Mouse (Mus musculus): ENCODE results near the gene Ank3.

Ank3 gene

DNA sequence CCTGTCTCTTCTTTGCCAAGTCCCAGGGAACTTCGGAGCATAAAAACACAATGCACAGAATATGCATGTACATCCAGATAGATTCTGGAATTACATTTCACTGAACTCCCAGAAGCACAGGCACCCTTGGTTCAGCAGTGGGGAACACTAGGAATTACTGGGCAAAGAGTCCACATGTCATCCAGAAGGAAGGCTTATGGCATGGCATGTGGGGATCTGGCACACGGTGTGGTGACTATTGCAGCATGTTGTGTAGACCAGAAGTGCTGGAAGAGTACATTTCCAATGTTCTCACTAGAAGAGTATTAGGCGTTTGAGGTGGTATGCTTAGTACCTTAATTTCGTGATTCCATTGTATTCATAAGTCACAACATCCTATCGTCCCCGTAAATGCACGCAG is 422.7 kb downstream of the Ank3 start:
- DNase-seq (ENCODE audit: low read depth, low spot score) = peak; percentile 64

DNA sequence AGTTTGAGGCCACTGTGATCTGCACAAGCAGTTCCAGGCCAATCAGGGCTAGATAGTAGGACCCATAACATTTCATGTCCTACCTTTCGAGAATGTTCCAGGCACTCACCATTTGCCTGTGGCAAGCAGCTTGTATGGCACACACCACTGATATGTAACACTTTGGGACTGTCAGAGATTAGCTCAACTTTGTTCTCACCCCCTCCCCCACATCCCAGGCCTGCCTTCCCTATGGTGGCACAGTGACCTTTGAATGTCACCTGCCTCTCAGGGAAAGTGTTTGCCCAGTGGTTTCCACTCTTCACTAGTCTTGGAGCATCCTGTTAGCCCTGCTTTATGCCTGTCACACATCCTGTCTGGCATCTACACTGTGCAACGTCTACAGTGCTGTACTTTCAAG is 430.2 kb downstream of the Ank3 start:
- DNase-seq (ENCODE audit: low read depth, low spot score) = no peak

DNA sequence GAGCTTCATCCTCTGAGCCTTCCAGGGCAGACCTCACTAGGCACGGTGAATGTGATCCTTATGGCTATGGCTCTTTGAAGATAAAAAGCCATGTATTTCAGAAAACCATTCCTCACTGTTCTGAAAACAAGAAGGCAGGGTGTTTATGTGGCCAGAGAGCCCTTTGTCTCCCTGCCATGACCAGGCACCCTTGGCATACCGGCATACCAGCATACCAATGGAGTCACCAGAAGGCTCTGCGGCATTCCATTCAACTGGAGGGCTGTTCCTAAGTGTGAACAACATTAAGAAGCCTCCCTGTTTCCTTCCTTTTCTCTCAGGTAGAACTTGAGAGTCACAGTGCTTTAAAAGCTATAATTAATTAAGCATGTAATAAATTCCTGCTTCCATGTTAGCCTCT is 430.7 kb downstream of the Ank3 start:
- no peak for DNase-seq (ENCODE audit: low read depth, low spot score)

DNA sequence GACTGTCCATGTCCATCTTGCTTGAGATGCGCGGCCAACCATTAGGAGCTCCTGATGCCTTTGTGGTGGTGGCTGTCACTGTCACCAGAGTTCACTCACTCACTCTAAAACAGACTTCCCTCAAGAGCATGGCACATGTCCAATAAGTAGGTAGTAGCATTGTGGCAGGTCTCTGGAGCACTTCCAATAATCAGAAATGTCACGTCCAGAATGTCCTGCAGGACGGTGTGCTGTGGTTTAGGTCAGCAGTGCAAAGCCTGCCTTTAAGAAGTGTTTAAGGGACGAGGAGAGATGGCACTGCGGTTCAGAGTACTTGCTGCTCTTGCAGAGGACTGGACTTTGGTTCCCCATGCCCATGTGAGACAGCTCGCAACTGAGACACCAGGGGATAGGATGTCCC is 433.0 kb downstream of the Ank3 start:
- no peak for DNase-seq (ENCODE audit: low read depth, low spot score)

DNA sequence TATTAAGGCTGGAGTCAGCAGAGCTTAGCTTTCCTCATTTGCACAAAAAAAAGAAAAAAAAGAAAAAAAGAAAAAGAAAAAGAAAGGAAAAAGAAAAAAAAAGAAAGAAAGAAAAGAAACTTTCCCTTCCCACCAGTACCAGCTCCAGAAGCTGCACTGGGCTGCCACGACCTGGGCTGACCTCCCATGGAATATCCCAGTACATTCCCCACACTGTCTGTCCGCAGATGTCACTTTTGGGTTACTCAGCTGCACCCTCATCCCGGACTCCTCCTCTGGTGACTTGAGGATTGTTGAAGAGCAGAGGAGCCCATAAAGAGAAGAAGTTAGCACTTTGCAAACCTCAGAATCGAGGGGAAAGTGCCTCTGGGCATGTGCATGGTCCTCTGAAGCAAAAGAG is 433.7 kb downstream of the Ank3 start:
- no peak for DNase-seq (ENCODE audit: low read depth, low spot score)

DNA sequence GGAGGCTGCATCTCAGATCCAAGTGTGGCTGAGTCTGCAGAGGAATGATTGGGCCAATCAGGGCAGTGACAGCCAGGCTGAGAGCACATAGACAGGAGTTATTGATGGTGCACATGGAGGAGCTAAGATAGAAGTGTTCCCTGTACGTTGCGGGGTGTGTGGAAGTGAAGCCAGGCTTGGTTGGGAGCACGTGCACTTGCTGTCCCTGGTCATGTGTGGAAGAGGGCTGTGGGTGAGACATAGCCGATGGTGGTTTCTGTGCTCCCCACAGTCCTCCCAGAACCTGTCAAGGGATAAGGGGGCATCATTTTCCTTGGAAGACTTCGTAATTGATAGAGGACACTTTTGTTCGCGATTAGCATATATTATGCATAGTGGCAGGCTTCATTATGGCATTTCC is 434.2 kb downstream of the Ank3 start:
- DNase-seq (ENCODE audit: low read depth, low spot score) = no peak

DNA sequence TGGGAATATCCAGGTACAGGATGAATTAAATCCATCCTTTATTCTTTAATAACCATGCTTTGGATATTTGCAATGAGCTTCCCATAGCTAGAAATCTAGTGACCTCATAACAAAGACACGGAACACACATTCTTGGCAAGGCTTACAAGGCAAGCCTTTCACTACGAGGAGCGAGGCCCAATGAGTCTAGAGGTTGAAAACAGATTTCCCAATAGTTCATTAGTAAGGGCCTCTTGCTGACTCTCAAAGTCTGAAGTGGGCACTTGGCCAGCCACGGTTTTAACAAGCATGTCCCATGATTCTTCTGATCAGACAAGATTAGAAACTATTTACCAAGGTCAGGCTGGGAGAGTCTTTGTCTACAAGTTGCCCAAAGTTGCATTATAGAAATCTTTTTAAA is 436.1 kb downstream of the Ank3 start:
- DNase-seq (ENCODE audit: low read depth, low spot score) = no peak

DNA sequence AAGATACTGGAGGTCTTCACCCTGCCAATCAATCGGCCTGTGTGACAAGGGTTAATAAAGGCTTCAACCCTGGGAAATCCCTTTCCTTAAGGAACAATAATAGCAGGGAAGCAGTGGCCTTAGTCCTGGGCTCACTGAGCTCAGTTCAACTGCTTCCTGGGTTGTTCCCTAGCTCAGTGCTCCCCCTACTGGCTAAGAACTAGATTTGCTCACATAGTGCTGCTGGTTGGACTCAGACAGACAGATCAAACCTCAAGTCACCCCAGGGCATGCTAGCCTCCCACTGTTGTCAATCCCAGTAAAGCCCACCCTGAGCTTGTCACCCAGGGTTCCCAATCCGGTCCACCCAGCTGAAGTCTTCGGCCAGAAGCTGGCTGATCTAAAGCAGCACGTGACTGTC is 447.2 kb downstream of the Ank3 start:
- peak; percentile 93 for DNase-seq (ENCODE audit: low read depth, low spot score)

DNA sequence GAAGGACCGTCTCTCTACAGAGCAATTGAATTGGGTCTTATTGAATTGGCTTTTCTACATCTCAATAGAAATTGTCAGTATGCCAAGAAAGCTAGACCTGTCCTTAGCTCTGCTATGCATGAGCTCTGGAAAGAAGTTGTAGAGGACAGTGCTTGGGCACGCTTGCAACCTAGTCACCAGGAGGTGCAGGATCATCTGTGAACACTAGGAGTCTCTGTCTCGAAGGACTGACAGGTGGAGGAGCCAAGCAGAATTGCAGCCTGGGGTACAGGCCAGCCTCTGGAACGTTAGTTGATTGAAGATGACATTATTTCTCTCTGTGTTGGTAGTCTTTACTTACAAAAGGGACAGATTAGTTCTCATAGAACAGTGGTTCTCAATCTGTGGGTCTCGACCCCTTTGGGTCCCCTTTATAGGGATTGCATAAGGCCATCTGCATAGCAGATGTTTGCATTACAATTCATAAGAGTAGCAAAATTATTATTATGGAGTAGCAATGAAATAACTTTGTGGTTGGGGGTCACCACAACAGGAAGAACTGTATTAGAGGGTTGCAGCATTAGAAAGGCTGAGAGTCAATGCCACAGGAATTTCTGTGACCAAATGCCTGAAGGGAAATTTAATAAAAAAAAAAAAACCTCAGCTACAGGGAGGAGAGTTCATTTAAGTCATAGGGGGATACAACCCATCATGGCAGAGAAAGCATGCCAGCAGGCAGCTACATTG is 454.0 kb downstream of the Ank3 start:
- DNase-seq (ENCODE audit: low read depth, low spot score) = peak; percentile 61

DNA sequence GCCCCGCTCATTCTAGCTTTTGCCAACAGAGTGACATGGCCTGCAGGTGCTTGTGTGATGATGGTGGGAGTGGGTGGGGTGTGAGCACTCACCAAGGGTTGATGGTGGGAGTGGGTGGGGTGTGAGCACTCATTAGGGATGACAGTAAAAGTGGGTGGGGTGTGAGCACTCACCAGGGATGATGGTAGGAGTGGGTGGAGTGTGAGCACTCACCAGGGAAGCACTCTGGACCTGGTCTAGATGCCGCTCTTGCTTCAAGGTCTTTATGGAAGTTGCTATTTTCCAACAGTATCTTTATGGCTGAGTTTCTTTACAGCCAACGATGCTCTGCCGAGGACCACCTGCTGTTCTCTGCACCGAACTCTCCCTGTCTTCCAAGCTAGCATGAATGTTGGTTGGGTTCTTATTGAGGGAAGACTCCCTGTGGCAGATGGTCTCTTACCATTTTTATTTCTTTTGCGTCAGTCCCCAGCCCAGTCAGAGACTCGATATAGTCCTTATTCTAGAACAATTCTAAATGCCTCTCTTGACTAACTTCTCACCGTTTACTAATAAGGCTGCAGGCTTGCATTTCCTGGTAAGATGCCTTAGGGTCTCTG is 456.1 kb downstream of the Ank3 start:
- peak; percentile 77 for DNase-seq (ENCODE audit: low read depth, low spot score)

DNA sequence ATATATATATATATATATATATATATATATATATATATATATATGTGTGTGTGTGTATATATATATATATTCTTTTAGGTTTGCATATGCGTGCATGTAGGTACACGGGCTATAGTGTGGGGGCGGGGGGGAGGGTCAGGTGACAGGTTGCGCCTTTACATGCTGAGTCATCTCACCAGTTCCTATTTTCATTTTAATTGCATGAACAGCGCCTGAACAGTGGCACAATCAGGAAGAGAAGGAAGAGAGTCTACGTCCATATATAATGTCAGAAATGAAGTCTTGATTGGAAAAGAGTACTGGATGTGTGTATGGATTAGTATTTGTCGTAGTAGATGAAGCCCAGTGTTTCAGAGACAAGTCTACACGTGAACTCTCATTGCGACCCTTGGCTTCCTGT is 459.4 kb downstream of the Ank3 start:
- DNase-seq (ENCODE audit: low read depth, low spot score) = no peak

DNA sequence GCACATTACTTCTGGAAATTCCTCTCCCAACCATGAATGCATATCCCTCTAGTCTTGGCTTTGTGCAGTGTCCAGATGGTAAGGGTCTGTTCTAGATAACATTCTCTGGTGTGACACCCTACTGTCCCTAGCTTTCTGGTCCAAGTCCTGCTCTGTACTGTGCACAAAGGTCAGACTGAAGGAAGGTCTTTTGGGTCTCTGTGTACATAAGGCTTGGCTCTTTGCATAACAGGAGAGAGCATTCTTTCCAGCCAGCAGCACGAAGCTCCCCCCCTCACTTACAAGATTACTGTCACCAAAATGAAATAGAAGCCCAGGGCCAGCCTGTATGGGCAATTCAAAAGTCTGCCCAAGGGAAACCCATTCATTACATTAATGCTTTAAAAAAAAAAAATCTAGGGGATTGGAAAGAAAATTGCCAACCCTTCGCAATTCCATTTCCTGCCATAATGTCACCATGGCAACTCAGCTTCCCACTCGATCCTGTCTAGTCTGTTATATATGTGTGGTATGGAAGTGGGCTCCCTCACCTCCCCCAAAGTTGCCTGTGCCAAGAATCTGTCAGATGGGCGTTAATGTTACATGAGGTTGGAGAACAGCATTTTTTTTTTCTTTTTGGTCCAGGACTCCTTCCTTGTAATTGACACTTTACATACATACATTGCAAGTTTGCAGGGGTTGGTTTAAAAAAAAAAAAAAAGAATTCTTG is 460.5 kb downstream of the Ank3 start:
- peak; percentile 86 for DNase-seq (ENCODE audit: low read depth, low spot score)

DNA sequence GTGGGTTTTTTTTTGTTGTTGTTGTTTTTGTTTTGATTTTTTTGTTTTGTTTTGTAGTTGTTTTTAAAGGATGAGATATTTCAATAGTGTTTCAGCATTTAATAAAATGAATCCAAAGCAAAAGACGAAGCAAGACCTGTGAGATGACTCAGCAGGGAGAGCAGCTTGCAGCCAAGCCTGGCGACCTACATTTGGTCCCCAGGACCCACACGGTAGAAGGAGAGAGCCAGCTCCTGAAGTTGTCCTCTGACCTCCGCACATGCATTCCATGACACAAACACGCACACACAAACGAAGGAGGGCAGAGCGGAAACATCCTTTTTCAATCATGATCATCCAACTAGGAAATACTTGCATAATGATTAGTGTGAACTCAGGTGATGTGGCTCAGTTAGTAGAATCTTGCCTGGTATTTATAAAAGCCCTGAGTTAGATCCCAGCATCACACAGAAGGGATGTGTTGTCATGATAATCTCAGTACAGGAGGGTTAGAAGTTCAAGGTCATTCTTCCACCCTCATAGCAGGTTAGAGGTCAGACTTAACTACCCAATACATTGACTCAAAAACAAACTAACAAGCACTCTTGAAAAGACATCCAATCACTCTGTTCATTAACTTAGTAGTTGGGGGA is 461.4 kb downstream of the Ank3 start:
- peak; percentile 89 for DNase-seq (ENCODE audit: low read depth, low spot score)

DNA sequence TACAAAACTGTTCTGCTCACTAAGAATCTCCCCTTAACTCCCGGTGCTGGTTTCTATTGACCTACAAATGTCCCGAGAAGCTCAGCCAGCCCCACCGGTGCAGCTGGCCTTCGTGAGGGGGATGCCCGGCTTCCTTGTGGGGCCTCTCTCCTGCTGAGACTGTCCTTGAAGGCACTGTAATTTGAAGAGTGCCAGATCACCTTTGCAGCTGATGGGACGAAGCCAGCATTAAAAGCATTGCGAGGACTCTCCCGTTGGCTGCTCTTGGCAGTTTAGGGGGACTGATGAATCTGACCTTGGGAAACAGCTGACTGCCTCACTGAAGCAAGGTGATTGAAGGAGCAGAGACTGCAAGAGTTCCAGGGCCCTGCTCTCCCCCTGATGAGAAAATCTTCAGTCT is 464.3 kb downstream of the Ank3 start:
- no peak for DNase-seq (ENCODE audit: low read depth, low spot score)

DNA sequence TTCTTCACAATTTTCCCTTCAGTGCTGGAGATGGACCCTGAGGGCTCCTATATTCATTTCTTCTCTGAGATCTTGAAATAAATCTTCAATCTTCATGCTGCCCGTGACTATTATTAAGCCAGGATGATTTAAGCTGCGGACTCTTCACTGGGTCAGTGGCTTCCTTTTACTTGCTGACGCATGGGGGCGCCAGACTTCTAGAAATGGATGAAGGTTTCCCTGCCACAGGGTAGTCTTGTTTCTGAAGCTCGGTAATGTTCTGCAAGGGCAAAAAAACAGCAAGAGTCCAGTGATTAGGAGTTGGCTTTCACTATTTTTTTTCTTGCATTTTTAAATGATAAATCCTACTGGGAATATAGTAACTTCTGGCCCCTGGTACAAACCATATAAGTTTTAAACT is 471.8 kb downstream of the Ank3 start:
- peak; percentile 92 for DNase-seq (ENCODE audit: low read depth, low spot score)

DNA sequence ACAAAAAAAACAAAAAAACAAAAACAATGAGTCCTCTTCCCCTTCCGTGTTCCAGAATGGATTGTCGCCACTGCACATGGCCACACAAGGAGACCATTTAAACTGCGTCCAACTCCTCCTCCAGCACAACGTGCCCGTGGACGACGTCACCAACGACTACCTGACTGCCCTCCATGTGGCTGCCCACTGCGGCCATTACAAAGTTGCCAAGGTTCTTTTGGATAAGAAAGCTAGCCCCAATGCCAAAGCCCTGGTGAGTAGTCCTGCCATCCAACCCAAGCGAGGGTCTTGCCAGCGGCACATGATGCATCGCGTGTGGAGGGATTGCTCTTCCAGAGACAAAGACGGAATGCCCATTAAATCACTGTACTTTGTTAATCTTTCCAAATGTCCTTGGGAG is 472.4 kb downstream of the Ank3 start:
- DNase-seq (ENCODE audit: low read depth, low spot score) = peak; percentile 53

DNA sequence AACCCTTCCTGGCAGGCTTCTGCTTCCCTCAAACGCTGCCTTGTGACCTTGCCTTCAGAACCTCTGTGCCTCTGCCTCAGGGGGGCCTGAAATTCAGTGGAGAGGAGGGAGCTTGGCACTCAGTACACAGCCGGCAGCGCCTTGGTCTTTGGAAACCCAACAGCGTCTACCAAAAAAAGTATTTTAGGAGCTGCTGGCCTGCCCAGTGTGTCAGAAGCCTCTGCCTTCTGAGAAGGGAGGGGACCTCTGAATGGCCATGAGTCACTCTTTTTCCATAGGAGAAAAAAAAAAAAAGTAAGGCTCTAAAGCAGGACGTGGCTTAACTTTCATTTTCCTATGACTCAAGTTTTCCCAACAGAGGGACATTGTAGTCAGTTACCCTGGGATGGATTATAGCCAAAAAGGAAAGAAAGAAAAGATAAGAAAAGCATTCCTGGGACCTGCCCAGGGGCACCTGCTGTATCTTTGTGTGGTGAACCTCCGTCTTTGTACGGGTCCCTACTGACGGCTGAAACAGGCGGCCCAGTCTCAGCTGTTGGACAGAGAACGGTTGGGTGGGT is 473.7 kb downstream of the Ank3 start:
- peak; percentile 78 for DNase-seq (ENCODE audit: low read depth, low spot score)

DNA sequence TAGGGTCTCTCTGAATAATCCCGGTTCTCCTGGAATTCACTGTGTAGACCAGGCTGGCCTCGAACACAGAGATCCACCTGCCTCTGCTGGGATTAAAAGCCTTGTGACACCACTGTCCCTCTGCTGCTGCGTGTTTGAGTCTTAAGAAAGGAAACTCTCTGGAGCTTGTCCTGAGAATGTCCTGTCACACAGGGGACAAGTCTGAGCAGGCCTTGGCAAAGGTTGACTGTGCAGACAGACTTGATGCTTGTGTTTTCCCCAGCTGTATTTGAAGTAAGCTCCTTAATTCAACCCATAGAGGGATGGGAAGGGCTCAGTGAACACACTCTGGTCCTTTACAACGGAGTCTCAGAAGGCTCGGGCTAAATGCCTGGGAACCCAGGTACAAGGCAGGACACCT is 474.3 kb downstream of the Ank3 start:
- DNase-seq (ENCODE audit: low read depth, low spot score) = no peak

DNA sequence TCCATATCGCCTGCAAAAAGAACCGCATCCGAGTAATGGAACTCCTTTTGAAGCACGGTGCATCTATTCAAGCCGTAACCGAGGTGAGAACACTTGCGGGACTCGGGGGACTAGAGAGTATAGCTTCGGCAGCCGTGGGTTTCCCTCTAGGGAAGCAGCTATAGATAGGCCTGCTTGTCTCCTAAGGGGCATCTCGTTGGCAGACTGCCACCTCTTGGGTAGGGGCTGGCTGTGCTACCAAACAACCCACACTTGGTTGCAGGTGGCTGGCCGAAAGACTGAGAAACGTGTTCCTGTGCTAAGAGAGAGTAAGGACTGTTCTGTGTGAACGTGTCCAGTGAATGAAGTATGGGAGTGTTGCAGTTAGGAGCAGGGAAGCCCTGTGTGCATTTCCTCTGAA is 476.2 kb downstream of the Ank3 start:
- peak; percentile 59 for DNase-seq (ENCODE audit: low read depth, low spot score)

DNA sequence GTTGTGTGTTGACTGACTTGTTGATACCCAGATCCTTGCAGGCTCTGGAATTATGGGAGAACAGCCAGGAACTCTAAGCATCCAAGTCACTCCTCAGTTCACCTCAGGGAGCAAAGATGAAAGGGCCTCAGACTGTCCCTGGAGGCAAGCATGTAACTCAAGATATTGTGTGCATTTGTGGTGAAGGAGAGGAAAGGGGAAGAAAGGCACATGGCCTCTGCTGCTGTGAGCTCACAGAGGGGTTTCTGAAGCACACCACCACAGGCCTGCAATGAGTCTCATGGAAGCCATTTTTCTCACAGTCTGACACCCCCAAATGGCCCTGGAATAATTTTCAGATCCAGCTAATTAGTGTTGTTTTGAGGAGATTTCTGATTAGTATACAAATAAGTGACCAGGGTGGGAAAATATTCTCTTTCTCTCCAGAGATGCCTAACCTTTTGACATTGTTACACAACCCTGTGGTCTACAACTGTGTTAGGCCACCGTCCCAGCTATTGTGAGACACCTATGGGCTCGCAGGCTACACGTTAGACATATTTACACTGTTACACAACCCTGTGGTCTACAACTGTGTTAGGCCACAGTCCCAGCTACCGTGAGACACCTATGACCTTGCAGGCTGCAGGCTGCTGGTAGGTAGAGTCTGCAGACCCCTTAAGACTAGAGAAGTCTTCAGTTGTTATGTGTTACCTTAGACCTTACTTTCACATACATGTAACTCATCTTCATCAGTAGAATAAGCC is 485.5 kb downstream of the Ank3 start:
- no peak for DNase-seq (ENCODE audit: low read depth, low spot score)

DNA sequence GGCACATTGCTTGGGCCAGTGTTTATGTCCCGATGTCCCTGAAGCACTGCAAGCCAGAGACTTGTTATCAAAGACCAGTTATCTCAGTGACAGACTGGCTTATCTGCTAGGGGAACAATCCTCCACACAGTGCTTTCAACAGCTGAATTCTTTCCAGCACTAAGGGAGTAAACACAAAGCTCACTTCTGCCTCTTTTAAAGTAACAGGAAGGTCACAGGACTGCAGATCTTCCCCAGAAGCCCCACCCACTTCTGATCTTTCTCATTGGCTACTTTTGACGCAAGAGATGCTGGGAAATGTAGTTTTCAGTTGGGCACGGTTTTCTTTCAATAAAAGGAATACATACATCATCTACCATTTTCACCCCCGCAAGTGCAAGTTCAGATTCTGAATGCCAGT is 489.8 kb downstream of the Ank3 start:
- DNase-seq (ENCODE audit: low read depth, low spot score) = peak; percentile 77

DNA sequence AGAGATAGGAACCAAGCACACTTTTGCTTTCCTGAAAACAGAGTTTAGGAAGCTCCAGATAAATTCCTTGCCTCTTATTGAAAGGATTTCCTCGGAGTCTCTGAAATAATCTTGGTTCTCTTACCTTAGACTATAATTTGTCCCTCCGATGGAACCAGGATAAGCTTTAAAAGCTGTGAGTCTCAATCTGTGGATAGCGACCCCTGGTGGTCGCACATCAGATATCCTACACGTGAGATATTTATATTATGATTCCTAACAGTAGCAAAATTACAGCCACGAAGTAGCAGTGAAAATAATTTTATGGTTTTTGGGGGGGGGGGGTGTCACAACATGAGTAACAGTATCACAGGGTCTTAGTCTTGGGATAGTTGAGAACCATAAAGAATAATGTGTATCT is 491.2 kb downstream of the Ank3 start:
- DNase-seq (ENCODE audit: low read depth, low spot score) = peak; percentile 67
